Mouse (Mus musculus) hindbrain, embryonic 11.5 days (tissue): ENCODE results near the gene Fam234a. TPM values are rescaled to one million over a fixed set of nuclear protein-coding genes. Genes with fewer than 3 reads are reported as not detected.

ENCODE experiments used
- ATAC-seq: fragments of 200-750 bp; cut with Nextera tagmentation; 2 replicates; pipeline ENCODE4 v1.8.0; 2017; ENCODE audit warnings: mild to moderate bottlenecking, moderate TSS enrichment, moderate library complexity; ENCODE audit not compliant: low FRiP score
- DNase-seq: peaks from one replicate; pipeline ENCODE4 v3.0.0-alpha.2; 2015; ENCODE audit warnings: low spot score
- H3K27ac ChIP-seq: fragments of 300-500 bp; sonication (generic); 2 replicates; pipeline ENCODE4 v1.5.1; 2014; ENCODE audit warnings: mild to moderate bottlenecking, low read depth, low read length
- H3K27me3 ChIP-seq: fragments of 300-500 bp; sonication (generic); 2 replicates; pipeline ENCODE4 v1.6.1; 2014; ENCODE audit warnings: mild to moderate bottlenecking, low read length, moderate library complexity, mixed read lengths; ENCODE audit not compliant: control insufficient read depth, insufficient read depth
- H3K36me3 ChIP-seq: fragments of 300-500 bp; sonication (generic); 2 replicates; pipeline ENCODE4 v1.6.1; 2014; ENCODE audit warnings: mild to moderate bottlenecking, low read length, moderate library complexity, mixed read lengths; ENCODE audit not compliant: control insufficient read depth, insufficient read depth
- H3K4me1 ChIP-seq: fragments of 300-500 bp; sonication (generic); replicated peaks from 2 replicates; pipeline ENCODE4 v1.6.1; 2014; ENCODE audit warnings: low read length, mixed read lengths; ENCODE audit not compliant: control insufficient read depth, insufficient read depth
- H3K4me2 ChIP-seq: fragments of 300-500 bp; sonication (generic); replicated peaks from 2 replicates; pipeline ENCODE4 v1.6.1; 2014; ENCODE audit warnings: mild to moderate bottlenecking, low read depth, low read length
- H3K4me3 ChIP-seq: fragments of 300-500 bp; sonication (generic); 2 replicates; pipeline ENCODE4 v1.5.1; 2014; ENCODE audit warnings: low read depth, low read length
- H3K9ac ChIP-seq: fragments of 300-500 bp; sonication (generic); 2 replicates; pipeline ENCODE4 v1.6.1; 2014; ENCODE audit warnings: low read depth, low read length
- H3K9me3 ChIP-seq: fragments of 300-500 bp; sonication (generic); 2 replicates; pipeline ENCODE4 v1.6.1; 2016; ENCODE audit warnings: low read length; ENCODE audit not compliant: control insufficient read depth
- WGBS: fragments of 180-500 bp; shearing (Covaris S2); extraction: QIAGEN DNeasy Blood & Tissue Kit; methylation state at CpG from one replicate; pipeline ENCODE4 v1.1.7; 2014; 5-methylcytosine and 5-hydroxymethylcytosine counted together
- polyA plus RNA-seq: library from polyadenylated mRNA; unstranded; fragments of >200 nt; fragmentation: Nextera tagmentation; extraction: Ambion mirVana; gene quantifications from 2 replicates; pipeline ENCODE4 v1.2.1, GENCODE M21; 2014

The Fam234a gene
- polyA plus RNA-seq, 1 experiment from 2014 or later: 18.7 TPM

DNA sequence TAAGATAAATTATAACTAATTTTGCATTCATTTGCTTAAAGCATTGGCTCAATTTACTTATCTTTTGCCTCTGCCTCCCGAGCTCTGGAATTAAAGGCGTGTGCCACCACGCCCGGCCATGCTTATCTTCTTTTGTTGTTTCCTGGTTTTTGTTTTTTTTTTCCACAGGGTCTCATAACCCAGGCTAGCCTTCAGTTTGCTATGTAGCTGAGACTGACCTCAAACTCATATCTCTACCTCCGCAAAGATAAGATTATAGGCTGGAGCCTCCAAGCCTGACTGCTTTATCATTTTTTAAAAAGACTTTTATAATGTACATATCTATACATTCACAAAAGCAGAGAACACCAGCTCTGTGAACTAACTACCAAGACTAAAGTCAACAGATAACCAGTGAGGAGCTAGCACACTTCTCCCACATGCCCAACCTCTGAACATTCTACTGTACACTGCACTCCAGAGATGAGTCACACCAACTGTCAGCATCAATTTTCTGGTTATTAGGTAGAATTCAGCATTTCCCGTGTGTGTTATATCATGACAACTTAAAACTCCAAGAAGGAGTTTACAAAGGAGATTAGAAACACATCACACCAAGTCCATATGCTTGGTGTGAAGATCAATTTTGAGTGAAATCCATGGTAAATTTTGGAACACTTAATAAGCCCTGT is 3.8 kb downstream of the Fam234a start:
- WGBS: 85% methylated on average over 6 of the region's 6 CpGs
- ATAC-seq: no peak
- H3K27me3 ChIP-seq: no peaks in the 10 kb centered on the region

DNA sequence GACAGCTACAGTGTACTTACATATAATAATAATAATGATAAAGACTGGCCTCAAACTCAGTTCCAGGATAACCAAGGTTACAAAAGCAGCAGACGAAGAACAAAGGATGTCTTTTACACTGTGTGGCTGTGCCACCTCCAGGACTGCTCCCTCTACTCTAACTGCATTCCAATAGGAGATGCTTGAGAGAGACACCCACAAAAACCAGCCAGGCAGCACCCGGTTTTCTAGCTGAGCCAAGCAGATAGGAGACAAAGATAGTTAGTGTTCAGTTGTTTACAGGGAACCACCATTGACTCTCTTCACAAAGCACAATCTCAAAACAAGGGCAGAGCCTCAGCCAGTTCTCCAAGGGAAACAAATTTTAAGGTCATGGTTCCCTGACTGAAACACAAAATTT is 4.5 kb downstream of the Fam234a start:
- no peak overlapping the region for H3K4me3 ChIP-seq
- WGBS: 77% methylated on average over 2 of the region's 2 CpGs
- H3K9me3 ChIP-seq: no peaks in the 10 kb centered on the region
- no peak for ATAC-seq
- H3K9ac ChIP-seq: no peak overlapping the region
- no peak overlapping the region for H3K4me2 ChIP-seq
- no peak overlapping the region for H3K27ac ChIP-seq
- no peak for DNase-seq
- H3K27me3 ChIP-seq: no peaks in the 10 kb centered on the region
- H3K36me3 ChIP-seq: no peaks in the 10 kb centered on the region
- no peaks in the 10 kb centered on the region; the same call in 1 of the 2 replicates for H3K4me1 ChIP-seq

More for the DNA sequence above, 3.8 kb downstream of the Fam234a start:
- DNase-seq: no peak
- no peak overlapping the region for H3K4me2 ChIP-seq
- no peaks in the 10 kb centered on the region for H3K36me3 ChIP-seq
- no peak overlapping the region for H3K4me3 ChIP-seq
- no peaks in the 10 kb centered on the region; the same call in 1 of the 2 replicates for H3K4me1 ChIP-seq
- no peak overlapping the region for H3K27ac ChIP-seq
- no peak overlapping the region for H3K9ac ChIP-seq
- no peaks in the 10 kb centered on the region for H3K9me3 ChIP-seq

DNA sequence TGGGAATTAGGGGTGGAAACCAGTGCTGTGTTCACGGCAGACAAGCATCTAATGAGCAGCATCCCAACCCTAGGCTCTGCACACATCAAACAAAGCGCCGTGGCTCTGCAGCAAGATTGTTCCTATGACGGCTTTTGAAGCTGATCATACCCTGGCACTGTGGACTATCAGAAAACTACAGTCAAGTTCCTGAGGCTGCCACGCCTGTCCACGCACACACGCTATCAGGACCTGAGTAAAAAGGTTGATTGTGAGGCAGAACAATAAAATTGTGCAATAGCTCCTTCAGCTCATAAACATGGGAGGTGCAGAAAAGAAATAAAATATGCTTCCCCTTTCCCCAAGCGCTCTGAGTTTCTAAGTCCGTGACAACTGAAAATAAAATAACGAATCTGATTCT is 6.4 kb downstream of the Fam234a start:
- H3K4me1 ChIP-seq: no peaks in the 10 kb centered on the region
- no peak overlapping the region for H3K27ac ChIP-seq
- no peaks in the 10 kb centered on the region for H3K9me3 ChIP-seq
- 89% methylated on average over 10 of the region's 10 CpGs for WGBS
- no peak overlapping the region for H3K9ac ChIP-seq
- no peak for DNase-seq
- H3K36me3 ChIP-seq: no peaks in the 10 kb centered on the region
- H3K4me2 ChIP-seq: no peak overlapping the region
- no peaks in the 10 kb centered on the region for H3K27me3 ChIP-seq
- no peak overlapping the region for H3K4me3 ChIP-seq
- no peak for ATAC-seq

DNA sequence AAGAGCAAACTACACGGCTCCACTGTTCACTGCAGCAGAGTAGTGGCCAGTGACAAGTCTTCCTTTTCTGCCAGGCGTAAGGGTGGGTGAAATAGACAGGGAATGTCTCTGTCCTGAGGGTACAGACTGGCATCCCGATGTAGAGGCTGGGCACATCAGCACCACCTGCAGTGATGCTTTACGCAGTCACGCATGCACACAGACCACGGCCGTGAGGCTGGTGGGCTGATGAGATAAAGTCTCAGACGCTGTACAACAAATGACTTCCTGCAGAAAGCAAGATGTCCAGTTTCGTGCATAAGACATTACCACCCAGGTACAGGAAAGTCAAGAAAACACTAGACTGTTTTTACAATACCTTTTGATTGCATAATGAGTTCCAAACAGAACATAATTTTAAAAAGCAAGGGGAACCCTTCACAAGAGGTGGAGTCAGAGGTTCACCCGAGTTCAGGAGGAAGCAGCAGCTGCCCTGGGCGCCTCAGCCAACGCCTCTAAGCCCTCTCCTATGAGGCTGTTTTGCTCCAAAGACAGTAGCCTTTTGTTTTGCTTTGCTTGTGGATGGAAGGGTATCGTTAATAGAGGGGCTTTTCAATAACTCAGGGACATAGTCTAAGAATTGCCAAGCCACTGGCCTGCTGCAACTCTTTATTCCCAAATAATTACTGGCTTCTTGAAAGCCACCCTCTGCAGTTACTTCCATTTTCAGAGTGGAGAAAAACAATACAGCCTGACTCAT is 8.8 kb downstream of the Fam234a start:
- Histone ChIP-seq H3K9ac (no peak overlapping the region), H3K4me1 (no peaks in the 10 kb centered on the region), H3K4me3 (no peak overlapping the region), H3K27ac (no peak overlapping the region), H3K36me3 (no peaks in the 10 kb centered on the region), H3K9me3 (no peaks in the 10 kb centered on the region), H3K4me2 (no peak overlapping the region), H3K27me3 (no peaks in the 10 kb centered on the region)
- DNase-seq (no peak), ATAC-seq (no peak)
- 69% methylated on average over 13 of the region's 13 CpGs for WGBS

DNA sequence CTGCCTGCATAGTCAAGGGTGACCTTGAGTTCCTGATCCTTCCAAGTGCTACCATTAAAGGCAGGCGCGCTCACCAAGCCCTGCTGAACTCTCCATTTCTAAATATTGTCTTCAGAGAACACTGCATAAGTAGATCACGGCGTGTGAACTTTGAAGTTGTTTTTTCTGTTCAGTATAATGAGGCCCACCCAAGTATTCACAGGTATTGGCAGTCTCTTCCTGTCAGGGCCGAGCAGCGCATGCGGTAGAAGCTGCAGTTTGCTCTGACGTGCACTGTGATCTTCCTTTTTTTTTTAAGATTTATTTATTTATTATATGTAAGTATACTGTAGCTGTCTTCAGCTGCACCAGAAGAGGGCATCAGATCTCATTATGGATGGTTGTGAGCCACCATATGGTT is 9.7 kb downstream of the Fam234a start:
- Histone ChIP-seq H3K27me3 (no peaks in the 10 kb centered on the region), H3K4me3 (no peak overlapping the region), H3K4me1 (no peaks in the 10 kb centered on the region), H3K9me3 (no peaks in the 10 kb centered on the region), H3K4me2 (no peak overlapping the region), H3K36me3 (no peaks in the 10 kb centered on the region), H3K27ac (no peak overlapping the region), H3K9ac (no peak overlapping the region)
- ATAC-seq (no peak), DNase-seq (no peak)
- WGBS: 95% methylated on average over 8 of the region's 8 CpGs

DNA sequence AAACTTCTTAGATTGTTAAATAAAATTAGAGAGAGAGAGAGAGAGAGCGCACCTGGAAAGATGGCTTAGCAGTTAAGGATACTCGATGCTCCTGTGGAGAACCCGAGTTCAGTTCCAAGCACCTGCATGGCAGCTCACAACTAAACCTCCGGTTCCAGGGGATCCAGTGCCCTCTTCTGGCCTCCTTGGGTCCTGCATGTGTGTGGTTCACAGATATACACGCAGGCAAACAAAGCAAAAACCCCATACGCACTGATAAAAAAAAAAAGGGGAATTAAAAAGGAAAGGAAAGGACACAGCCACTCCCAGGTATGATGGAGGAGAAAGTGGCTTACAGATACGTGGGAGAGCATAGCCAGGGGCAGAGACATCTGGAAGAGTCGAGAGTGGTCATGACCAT is 11.2 kb downstream of the Fam234a start:
- H3K9me3 ChIP-seq: no peaks in the 10 kb centered on the region
- no peak overlapping the region for H3K4me2 ChIP-seq
- H3K36me3 ChIP-seq: no peaks in the 10 kb centered on the region
- H3K27me3 ChIP-seq: no peaks in the 10 kb centered on the region
- H3K4me1 ChIP-seq: no peaks in the 10 kb centered on the region
- H3K9ac ChIP-seq: no peak overlapping the region
- ATAC-seq (no peak), DNase-seq (no peak)
- 75% methylated on average over 8 of the region's 8 CpGs for WGBS
- H3K27ac ChIP-seq: no peak overlapping the region
- H3K4me3 ChIP-seq: no peak overlapping the region

DNA sequence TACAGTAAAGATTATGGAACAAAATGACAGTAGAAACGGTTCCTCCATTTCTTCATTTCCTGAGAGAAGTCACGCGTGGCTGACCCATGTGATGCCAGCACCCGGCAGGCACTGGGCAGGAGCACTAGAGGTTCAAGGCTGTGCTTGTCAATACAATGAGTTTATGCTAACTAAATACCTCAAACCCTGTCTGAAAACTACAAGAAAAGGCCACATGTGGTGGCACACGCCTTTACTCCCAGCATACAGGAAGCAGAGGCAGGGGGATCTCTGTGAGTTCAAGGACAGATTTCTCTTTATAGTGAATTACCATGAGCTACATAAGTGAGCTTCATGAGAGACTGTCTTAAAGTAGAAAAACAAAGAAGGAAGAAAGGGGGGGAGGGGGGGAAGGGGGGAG is 12.9 kb downstream of the Fam234a start:
- no peaks in the 10 kb centered on the region for H3K9me3 ChIP-seq
- H3K27ac ChIP-seq: no peak overlapping the region
- no peaks in the 10 kb centered on the region for H3K4me1 ChIP-seq
- H3K9ac ChIP-seq: no peak overlapping the region
- no peak for ATAC-seq
- no peaks in the 10 kb centered on the region for H3K27me3 ChIP-seq
- 94% methylated on average over 5 of the region's 5 CpGs for WGBS
- DNase-seq: no peak
- no peak overlapping the region for H3K4me3 ChIP-seq
- H3K4me2 ChIP-seq: no peak overlapping the region
- no peaks in the 10 kb centered on the region for H3K36me3 ChIP-seq

DNA sequence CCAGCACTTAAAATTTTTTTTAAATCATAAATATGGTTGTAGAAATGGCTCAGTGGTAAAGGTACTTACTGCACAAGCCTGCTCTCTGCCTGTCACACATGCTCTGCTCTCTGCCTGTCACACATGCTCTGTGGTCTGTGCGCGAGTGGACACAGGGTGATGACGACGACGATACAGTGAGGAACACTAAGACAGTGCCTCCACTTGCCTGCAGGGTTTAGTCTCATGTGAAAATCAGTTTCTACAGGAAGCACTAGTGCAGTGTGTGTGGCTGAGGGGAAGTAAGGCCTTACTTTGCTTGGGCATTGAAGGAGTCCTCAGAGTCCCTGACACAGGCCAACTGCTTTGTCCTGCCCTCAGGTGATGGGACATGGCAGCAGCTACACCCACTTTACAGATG is 14.3 kb downstream of the Fam234a start:
- Histone ChIP-seq H3K27me3 (no peaks in the 10 kb centered on the region), H3K4me1 (no peaks in the 10 kb centered on the region), H3K4me3 (no peak overlapping the region), H3K27ac (no peak overlapping the region), H3K9ac (no peak overlapping the region), H3K9me3 (no peaks in the 10 kb centered on the region), H3K4me2 (no peak overlapping the region), H3K36me3 (no peaks in the 10 kb centered on the region)
- ATAC-seq (no peak), DNase-seq (no peak)
- 89% methylated on average over 5 of the region's 5 CpGs for WGBS

DNA sequence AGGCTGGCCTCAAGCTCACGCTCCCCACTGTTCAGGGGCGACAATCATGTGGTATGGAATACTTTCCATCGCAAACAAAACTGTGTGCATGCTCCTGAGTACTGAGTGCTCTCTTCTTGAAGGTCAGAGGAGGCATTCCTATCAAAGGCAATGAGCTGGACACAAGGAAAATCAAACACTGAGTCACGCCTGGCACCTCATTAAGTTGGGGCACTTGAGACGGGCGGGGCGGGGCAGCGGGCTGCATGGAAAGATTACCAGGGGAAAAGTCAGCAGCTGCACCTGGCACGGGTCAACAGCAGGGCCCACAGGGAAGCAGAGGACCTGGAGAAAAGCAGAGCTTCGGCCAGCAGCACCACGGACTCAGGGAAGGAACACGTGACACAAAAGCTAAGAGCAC is 18.9 kb downstream of the Fam234a start:
- DNase-seq: no peak
- H3K27ac ChIP-seq: no peak overlapping the region
- no peaks in the 10 kb centered on the region for H3K27me3 ChIP-seq
- no peaks in the 10 kb centered on the region for H3K36me3 ChIP-seq
- WGBS: 83% methylated on average over 12 of the region's 12 CpGs
- H3K4me2 ChIP-seq: no peak overlapping the region; the same call in 1 of the 2 replicates
- no peak overlapping the region for H3K9ac ChIP-seq
- ATAC-seq: no peak
- no peaks in the 10 kb centered on the region for H3K4me1 ChIP-seq
- no peaks in the 10 kb centered on the region for H3K9me3 ChIP-seq
- H3K4me3 ChIP-seq: no peak overlapping the region
